Mouse (Mus musculus): ENCODE data around the gene Ccdc97.
"Not testable (repeated sequence)": the region's sequence is repeated elsewhere in the genome, so short reads cannot be mapped to it uniquely, and the experiment has no call there.

Gene Ccdc97

GRCm38 (mm10) chr7:25718788-25719417 is at the start of gene Ccdc97:
Gene Ccdc97 (minus strand): TSS chr7:25719088.
- DNase-seq (ENCODE audit: low spot score in 2 of 2): peak; percentile 96 to 97

GRCm38 (mm10) chr7:25768229-25768628 is 49.3 kb upstream of the Ccdc97 start:
- DNase-seq (ENCODE audit: low spot score in 2 of 2): no peak

GRCm38 (mm10) chr7:25766108-25766507 is 47.2 kb upstream of the Ccdc97 start:
- no peak for DNase-seq (ENCODE audit: low spot score in 2 of 2)

- no peak for DNase-seq (ENCODE audit: low spot score in 2 of 2)
Measured at GRCm38 (mm10) chr7:25764221-25764620, 45.3 kb upstream of the Ccdc97 start.

- no peak for DNase-seq (ENCODE audit: low spot score in 2 of 2)
Measured at GRCm38 (mm10) chr7:25763678-25764077, 44.8 kb upstream of the Ccdc97 start.

- DNase-seq (ENCODE audit: low spot score in 2 of 2): no peak
Measured at GRCm38 (mm10) chr7:25761354-25761753, 42.5 kb upstream of the Ccdc97 start.

- peak; percentile 89 for DNase-seq (ENCODE audit: low spot score in 2 of 2)
Measured at GRCm38 (mm10) chr7:25756011-25756410, 37.1 kb upstream of the Ccdc97 start.

GRCm38 (mm10) chr7:25755468-25755833 is 36.6 kb upstream of the Ccdc97 start:
- DNase-seq (ENCODE audit: low spot score in 2 of 2): peak in 1 of 2 experiments; percentile 63

GRCm38 (mm10) chr7:25754738-25755467 is 36.0 kb upstream of the Ccdc97 start, which contains the start of gene Hnrnpul1:
Gene Hnrnpul1 (minus strand): TSS chr7:25754757.
- peak; percentile 100 for DNase-seq (ENCODE audit: low spot score in 2 of 2)

GRCm38 (mm10) chr7:25754439-25754737 is 35.5 kb upstream of the Ccdc97 start:
- no peak for DNase-seq (ENCODE audit: low spot score in 2 of 2)

- peak in 1 of 2 experiments; percentile 24 for DNase-seq (ENCODE audit: low spot score in 2 of 2)
Measured at GRCm38 (mm10) chr7:25753643-25754438, 35.0 kb upstream of the Ccdc97 start.

GRCm38 (mm10) chr7:25753076-25753475 is 34.2 kb upstream of the Ccdc97 start:
- no peak for DNase-seq (ENCODE audit: low spot score in 2 of 2)

- no peak for DNase-seq (ENCODE audit: low spot score in 2 of 2)
Measured at GRCm38 (mm10) chr7:25746844-25747243, 28.0 kb upstream of the Ccdc97 start.

GRCm38 (mm10) chr7:25738277-25738676 is 19.4 kb upstream of the Ccdc97 start:
- no peak for DNase-seq (ENCODE audit: low spot score in 2 of 2)

- no peak for DNase-seq (ENCODE audit: low spot score in 2 of 2)
Measured at GRCm38 (mm10) chr7:25736920-25737319, 18.0 kb upstream of the Ccdc97 start.

- DNase-seq (ENCODE audit: low spot score in 2 of 2): no peak
Measured at GRCm38 (mm10) chr7:25734991-25735390, 16.1 kb upstream of the Ccdc97 start.

GRCm38 (mm10) chr7:25731294-25732055 is 12.6 kb upstream of the Ccdc97 start:
- no peak for DNase-seq (ENCODE audit: low spot score in 2 of 2)

GRCm38 (mm10) chr7:25729862-25730261 is 11.0 kb upstream of the Ccdc97 start:
- DNase-seq (ENCODE audit: low spot score in 2 of 2): no peak

GRCm38 (mm10) chr7:25729396-25729795 is 10.5 kb upstream of the Ccdc97 start:
- DNase-seq (ENCODE audit: low spot score in 2 of 2): no peak

GRCm38 (mm10) chr7:25727800-25728199 is 8.9 kb upstream of the Ccdc97 start:
- no peak for DNase-seq (ENCODE audit: low spot score in 2 of 2)

GRCm38 (mm10) chr7:25725886-25726285 is 7.0 kb upstream of the Ccdc97 start:
- DNase-seq (ENCODE audit: low spot score in 2 of 2): no peak

- DNase-seq (ENCODE audit: low spot score in 2 of 2): not testable (repeated sequence)
Measured at GRCm38 (mm10) chr7:25721776-25722175, 2.9 kb upstream of the Ccdc97 start.

All from right cerebral cortex, adult 2 months (tissue).